Mouse (Mus musculus): ENCODE data around the gene B3gat1.

DNA sequence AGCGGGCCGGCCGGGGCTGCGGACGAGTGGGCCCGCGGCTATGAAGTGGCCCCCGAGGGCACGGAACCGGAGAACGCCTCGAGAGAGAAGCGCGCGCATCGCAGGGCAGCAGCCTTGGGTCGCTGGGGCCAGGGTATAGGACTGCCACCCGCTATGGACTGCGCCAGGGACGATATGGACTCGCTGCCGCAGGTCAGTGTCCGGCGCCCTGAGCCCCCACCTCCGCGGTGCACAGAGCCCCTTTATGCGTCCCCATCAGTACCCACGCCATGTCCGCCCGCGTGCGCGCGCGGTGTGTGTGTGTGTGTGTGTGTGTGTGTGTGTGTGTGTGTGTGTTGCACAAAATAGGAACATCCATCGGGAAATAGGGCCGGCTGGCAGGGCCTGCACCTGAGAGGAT is 458 bp downstream of the B3gat1 start:
- TF ChIP-seq CTCF (IDR thresholded peaks at IDR 0.05; ENCODE audit: control insufficient read depth, insufficient read depth, insufficient read length) (no peak), CEBPB (IDR thresholded peaks at IDR 0.05; ENCODE audit: low read depth) (no peak), MAX (IDR thresholded peaks at IDR 0.05) (no peak), MYOG (IDR thresholded peaks at IDR 0.05; ENCODE audit: control insufficient read depth, extremely low read depth, insufficient read length) (no peak), FOSL1 (IDR thresholded peaks at IDR 0.05; ENCODE audit: insufficient read depth, low read length, poor library complexity, severe bottlenecking) (no peak)

All from C2C12 (cell line).